Mouse (Mus musculus) ES-E14 (cell line): ENCODE measurements around the gene Rcan3. TPM values are rescaled to one million over a fixed set of nuclear protein-coding genes. Genes with fewer than 3 reads are reported as not detected.

Experiments used
- DNase-seq: peaks from one replicate; pipeline ENCODE4 v3.0.0-alpha.2; 2013; ENCODE audit warnings: low read depth, low spot score
- H3K27ac ChIP-seq: 2 replicates; pipeline ENCODE4 v1.5.1; 2012; ENCODE audit warnings: low read depth, mild to moderate bottlenecking, low read length, moderate library complexity, mixed read lengths; ENCODE audit not compliant: poor library complexity, insufficient read depth, severe bottlenecking
- H3K36me3 ChIP-seq: 2 replicates; pipeline ENCODE4 v1.6.1; 2012; ENCODE audit warnings: mild to moderate bottlenecking, low read length, moderate library complexity, mixed read lengths; ENCODE audit not compliant: control insufficient read depth, poor library complexity, insufficient read depth, severe bottlenecking
- H3K4me1 ChIP-seq, 2 experiments: fragments of 150-350 bp in 1 of 2; sonication (generic) in 1 of 2; 2 replicates each; pipeline ENCODE4 v1.6.1; 2012; ENCODE audit warnings: low read length in 2 of 2, mild to moderate bottlenecking in 1 of 2, mixed read lengths in 1 of 2; ENCODE audit not compliant: control insufficient read depth in 2 of 2, insufficient read depth in 2 of 2, poor library complexity in 1 of 2
- H3K4me3 ChIP-seq, 2 experiments: fragments of 150-350 bp in 1 of 2; sonication (generic) in 1 of 2; 2 replicates each; pipeline ENCODE4 v1.5.1; 2012; ENCODE audit warnings: low read length in 2 of 2, low read depth in 1 of 2, mild to moderate bottlenecking in 1 of 2, mixed read lengths in 1 of 2; ENCODE audit not compliant: insufficient read depth in 1 of 2, poor library complexity in 1 of 2, severe bottlenecking in 1 of 2
- H3K9ac ChIP-seq: 2 replicates; pipeline ENCODE4 v1.6.1; 2012; ENCODE audit warnings: low read depth, mild to moderate bottlenecking, low read length, mixed read lengths; ENCODE audit not compliant: poor library complexity, insufficient read depth, severe bottlenecking
- H3K9me3 ChIP-seq: fragments of 150-350 bp; sonication (generic); 2 replicates; pipeline ENCODE4 v1.6.1; 2012; ENCODE audit warnings: low read depth, mild to moderate bottlenecking, low read length; ENCODE audit not compliant: control insufficient read depth, insufficient read depth
- CHD2 ChIP-seq: IDR thresholded peaks from 2 replicates; pipeline ENCODE4 v1.6.1; 2014; ENCODE audit warnings: mild to moderate bottlenecking, low read depth, low read length, inconsistent platforms
- HCFC1 ChIP-seq: IDR thresholded peaks from 2 replicates; pipeline ENCODE4 v1.6.1; 2012; ENCODE audit warnings: low read length, inconsistent platforms, borderline replicate concordance; ENCODE audit not compliant: insufficient read depth
- MAFK ChIP-seq: IDR thresholded peaks from 2 replicates; pipeline ENCODE4 v1.6.1; 2014; ENCODE audit warnings: mild to moderate bottlenecking, low read depth, low read length, inconsistent platforms; ENCODE audit not compliant: insufficient read depth
- ZC3H11A ChIP-seq: IDR thresholded peaks from 2 replicates; pipeline ENCODE4 v1.6.1; 2012; ENCODE audit warnings: low read depth, mild to moderate bottlenecking, inconsistent platforms, low read length, borderline replicate concordance
- ZNF384 ChIP-seq: IDR thresholded peaks from 2 replicates; pipeline ENCODE4 v1.6.1; 2012; ENCODE audit warnings: low read depth, low read length, inconsistent platforms
- in situ Hi-C, 2 experiments: fragments of 600-800 bp; cut with MboI; formaldehyde crosslinking; loops; one replicate each; pipeline ENCODE4 v1.15.1; 2025; ENCODE audit warnings: low sequenced_read_pairs in 2 of 2, inconsistent platforms in 1 of 2; ENCODE audit not compliant: unreplicated experiment in 2 of 2
- total RNA-seq: library from RNA; depleted of rRNA; stranded (reverse); fragments of 300-350 nt; gene quantifications from 2 replicates; pipeline ENCODE4 v1.2.3, GENCODE M21; 2012

The Rcan3 gene
- total RNA-seq, 1 experiment = 11.2 TPM

DNA sequence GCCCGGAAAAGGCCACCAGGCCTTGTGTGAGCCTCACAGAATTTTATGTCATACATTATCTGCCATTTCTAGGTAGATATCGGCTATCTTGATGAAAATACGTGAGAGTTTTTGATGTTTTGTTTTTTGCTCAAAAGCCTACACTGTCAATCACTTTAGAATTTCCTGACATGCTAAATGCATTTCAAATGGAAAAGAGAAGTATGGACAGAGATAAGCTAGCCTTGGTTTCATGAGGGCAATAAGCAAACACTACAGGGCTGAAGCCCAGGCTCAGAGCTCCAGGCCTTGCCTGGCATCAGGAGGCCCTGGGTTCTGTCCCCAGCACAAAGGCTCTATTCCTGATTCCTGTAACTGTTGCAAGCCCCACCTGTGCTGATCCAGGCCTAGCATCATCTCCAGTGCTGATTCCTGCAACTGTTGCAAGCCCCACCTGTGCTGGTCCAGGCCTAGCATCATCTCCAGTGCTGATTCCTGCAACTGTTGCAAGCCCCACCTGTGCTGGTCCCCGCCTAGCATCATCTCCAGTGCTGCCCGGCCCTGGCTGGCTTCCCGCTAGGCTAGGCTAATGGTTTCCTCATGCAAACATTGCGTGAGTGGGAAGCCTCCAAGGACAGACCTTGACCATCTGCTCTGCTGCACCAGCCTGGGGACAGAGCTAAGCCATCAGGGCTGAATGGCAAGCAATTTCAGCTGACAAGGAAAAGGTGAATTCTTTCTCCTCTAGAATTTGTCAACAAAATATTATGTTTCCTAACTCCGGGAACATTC is 3.5 kb downstream of the Rcan3 start:
- in situ Hi-C loops = no loop called here

DNA sequence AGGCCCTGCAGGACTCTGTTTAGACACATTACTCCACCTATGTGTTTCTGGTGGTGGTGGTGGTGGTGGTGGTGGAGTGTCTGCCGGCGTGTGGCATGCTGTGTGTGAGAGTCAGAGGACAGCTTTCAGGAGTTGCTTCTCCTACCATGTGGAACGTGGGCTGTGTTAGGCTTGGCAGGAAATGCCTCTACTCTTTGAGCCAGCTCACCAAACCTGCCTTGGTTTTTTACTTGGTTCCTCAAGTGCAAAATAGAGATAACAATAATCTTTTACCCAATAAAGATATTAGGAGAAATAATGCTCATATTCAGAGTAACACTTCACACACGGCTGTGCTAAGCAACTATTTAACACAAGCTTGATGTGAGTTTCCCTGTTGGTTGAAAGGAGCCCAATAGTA is 4.3 kb downstream of the Rcan3 start:
- no peak overlapping the region for H3K9ac ChIP-seq
- H3K27ac ChIP-seq = no peak overlapping the region
- no peak for DNase-seq
- peaks cover 2 to 4% of the 10 kb centered on the region in 2 experiments; a peak in 1 of 4 replicates for H3K4me1 ChIP-seq
- H3K4me3 ChIP-seq = no peak overlapping the region
- TF ChIP-seq MAFK = no peak
- no peak for TF ChIP-seq CHD2
- TF ChIP-seq ZNF384 = no peak
- no peak for TF ChIP-seq HCFC1
- no peak for TF ChIP-seq ZC3H11A
- H3K9me3 ChIP-seq = no peaks in the 10 kb centered on the region
- in situ Hi-C loops = no loop called here
- H3K36me3 ChIP-seq = peaks cover 7% of the 10 kb centered on the region; the same call in 1 of the 2 replicates

More for the DNA sequence above, 3.5 kb downstream of the Rcan3 start:
- no peak overlapping the region for H3K4me3 ChIP-seq
- no peak for DNase-seq
- no peaks in the 10 kb centered on the region for H3K9me3 ChIP-seq
- H3K36me3 ChIP-seq = peaks cover 2% of the 10 kb centered on the region; the same call in 1 of the 2 replicates
- H3K4me1 ChIP-seq = peaks cover 2 to 5% of the 10 kb centered on the region in 2 experiments; a peak in 1 of 4 replicates
- TF ChIP-seq ZNF384 (no peak), MAFK (no peak), ZC3H11A (no peak), CHD2 (no peak), HCFC1 (no peak)
- H3K9ac ChIP-seq = no peak overlapping the region
- H3K27ac ChIP-seq = no peak overlapping the region

DNA sequence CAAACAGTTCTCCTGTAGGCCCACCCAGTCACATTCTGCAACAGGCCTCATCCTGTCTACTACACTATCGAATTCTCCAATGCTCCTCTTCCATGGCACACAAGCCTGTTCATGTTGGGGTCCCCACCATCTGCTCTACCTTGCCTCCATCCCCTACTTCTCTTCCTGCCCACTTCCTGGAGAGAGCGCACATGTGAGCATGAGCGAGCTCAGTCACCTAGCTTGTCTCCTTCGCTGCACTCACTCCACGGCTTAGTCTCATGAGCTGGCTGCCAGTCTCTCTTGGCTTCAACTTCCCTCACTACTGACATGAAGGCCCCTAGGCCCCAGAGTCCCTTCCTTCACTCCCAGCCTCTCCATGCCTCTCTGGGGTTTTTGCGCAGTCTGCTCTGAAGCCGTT is 7.1 kb downstream of the Rcan3 start:
- H3K4me3 ChIP-seq = no peak overlapping the region
- in situ Hi-C loops = no loop called here
- H3K4me1 ChIP-seq = peaks cover 2 to 5% of the 10 kb centered on the region in 2 experiments; a peak in 1 of 4 replicates
- H3K36me3 ChIP-seq = peaks cover 17% of the 10 kb centered on the region
- no peaks in the 10 kb centered on the region for H3K9me3 ChIP-seq
- DNase-seq = no peak
- no peak for TF ChIP-seq CHD2
- TF ChIP-seq MAFK = no peak
- TF ChIP-seq HCFC1 = no peak
- TF ChIP-seq ZNF384 = no peak
- TF ChIP-seq ZC3H11A = no peak
- no peak overlapping the region for H3K27ac ChIP-seq
- H3K9ac ChIP-seq = no peak overlapping the region

DNA sequence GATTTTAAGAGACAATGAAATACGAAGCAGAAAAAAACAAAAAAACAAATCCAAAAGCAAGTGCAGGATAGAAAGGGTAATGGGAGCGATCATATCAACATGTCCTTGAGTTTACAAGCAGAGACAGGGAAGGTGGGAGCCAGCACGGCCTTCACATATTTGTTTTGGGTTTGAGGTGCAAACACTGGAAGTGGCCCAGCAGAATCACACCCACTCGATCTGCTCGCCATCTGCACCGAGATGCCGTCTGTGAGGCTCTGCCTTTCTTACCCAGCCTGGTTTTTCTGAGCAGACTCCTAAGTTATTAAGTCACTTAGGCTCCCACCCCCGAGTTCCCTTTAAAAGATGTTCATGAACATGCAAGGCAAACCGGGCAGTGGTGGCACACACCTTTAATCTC is 8.0 kb downstream of the Rcan3 start:
- H3K27ac ChIP-seq = no peak overlapping the region
- TF ChIP-seq MAFK (no peak), CHD2 (no peak), ZNF384 (no peak), ZC3H11A (no peak), HCFC1 (no peak)
- in situ Hi-C loops = no loop called here
- no peak for DNase-seq
- H3K4me1 ChIP-seq = peaks cover 2 to 7% of the 10 kb centered on the region in 2 experiments; a peak in 1 of 4 replicates
- H3K9ac ChIP-seq = no peak overlapping the region
- H3K9me3 ChIP-seq = no peaks in the 10 kb centered on the region
- no peak overlapping the region for H3K4me3 ChIP-seq
- peaks cover 18% of the 10 kb centered on the region for H3K36me3 ChIP-seq
